Mouse (Mus musculus) olfactory bulb, adult 2 months (tissue): ENCODE measurements around the gene Wipf3. TPM values are rescaled to one million over a fixed set of nuclear protein-coding genes. Genes with fewer than 3 reads are reported as not detected.
A peak's percentile ranks its signal among the peaks of the same experiment; 100 is the strongest.

Experiments
- H3K27ac ChIP-seq: fragments of 200-500 bp; 2 replicates; pipeline ENCODE4 v1.5.1; 2012; ENCODE audit warnings: low read depth, low read length; ENCODE audit not compliant: insufficient read depth
- H3K4me1 ChIP-seq: fragments of 200-500 bp; 2 replicates; pipeline ENCODE4 v1.6.1; 2012; ENCODE audit warnings: low read length; ENCODE audit not compliant: control insufficient read depth, insufficient read depth
- H3K4me3 ChIP-seq: fragments of 200-500 bp; 2 replicates; pipeline ENCODE4 v1.5.1; 2012; ENCODE audit warnings: mild to moderate bottlenecking, low read depth, low read length, moderate library complexity; ENCODE audit not compliant: insufficient read depth
- CTCF ChIP-seq: fragments of 200-500 bp; IDR thresholded peaks from 2 replicates; pipeline ENCODE4 v1.5.1; 2012; ENCODE audit warnings: low read depth, mild to moderate bottlenecking, low read length, moderate library complexity; ENCODE audit not compliant: insufficient read depth
- POLR2A ChIP-seq: fragments of 200-500 bp; IDR thresholded peaks from 2 replicates; pipeline ENCODE4 v1.6.1; 2012; ENCODE audit warnings: mild to moderate bottlenecking, low read depth, low read length, moderate library complexity; ENCODE audit not compliant: insufficient read depth
- WGBS: fragments of 180-500 bp; shearing (Covaris S2); methylation state at CpG from one replicate; pipeline ENCODE4 v1.1.7; 2018; 5-methylcytosine and 5-hydroxymethylcytosine counted together
- polyA plus RNA-seq: library from polyadenylated mRNA; stranded (reverse); fragments of >200 nt; gene quantifications from 2 replicates; pipeline ENCODE4 v1.2.4, GENCODE M21; 2012; ENCODE audit warnings: low replicate concordance; ENCODE audit not compliant: missing spikeins, insufficient read depth, insufficient read length

The Wipf3 gene
- polyA plus RNA-seq, 1 experiment = not detected

GRCm38 (mm10) chr6:54393886-54394285 lies 35.5 kb upstream of the Wipf3 start:
- Histone ChIP-seq H3K4me1 (peaks cover 10% of the 10 kb centered on the region), H3K4me3 (no peak overlapping the region), H3K27ac (peak overlapping the region; percentile 92)
- WGBS = 51% methylated on average over 6 of the region's 6 CpGs
- TF ChIP-seq CTCF (no peak), POLR2A (no peak)

- Histone ChIP-seq H3K4me3 (no peak overlapping the region), H3K27ac (no peak overlapping the region), H3K4me1 (0 out of 2 replicates have a peak, but pooled peaks cover 2% of the 10 kb centered on the region)
- 38% methylated on average over 11 of the region's 11 CpGs for WGBS
- no peak for TF ChIP-seq CTCF
- no peak for TF ChIP-seq POLR2A
Observed at GRCm38 (mm10) chr6:54399194-54399923, 30.0 kb upstream of the Wipf3 start.

- TF ChIP-seq CTCF (no peak), POLR2A (no peak)
- Histone ChIP-seq H3K4me3 (no peak overlapping the region), H3K27ac (no peak overlapping the region), H3K4me1 (0 out of 2 replicates have a peak, but pooled peaks cover 2% of the 10 kb centered on the region)
- 47% methylated on average over 2 of the region's 2 CpGs for WGBS
Observed at GRCm38 (mm10) chr6:54401503-54401902, 27.9 kb upstream of the Wipf3 start.

- TF ChIP-seq CTCF (no peak), POLR2A (no peak)
- Histone ChIP-seq H3K4me1 (no peaks in the 10 kb centered on the region), H3K4me3 (no peak overlapping the region), H3K27ac (no peak overlapping the region)
- WGBS = 68% methylated on average over 2 of the region's 2 CpGs
Observed at GRCm38 (mm10) chr6:54404916-54405315, 24.5 kb upstream of the Wipf3 start.

GRCm38 (mm10) chr6:54406116-54406515 lies 23.3 kb upstream of the Wipf3 start:
- WGBS = 83% methylated on average over 5 of the region's 5 CpGs

GRCm38 (mm10) chr6:54409271-54409670 lies 20.1 kb upstream of the Wipf3 start:
- TF ChIP-seq POLR2A (no peak), CTCF (no peak)
- Histone ChIP-seq H3K4me3 (no peak overlapping the region), H3K27ac (no peak overlapping the region), H3K4me1 (no peaks in the 10 kb centered on the region)
- WGBS = 67% methylated on average over 6 of the region's 6 CpGs

More at GRCm38 (mm10) chr6:54406116-54406515, 23.3 kb upstream of the Wipf3 start:
- TF ChIP-seq CTCF (no peak), POLR2A (no peak)
- Histone ChIP-seq H3K27ac (no peak overlapping the region), H3K4me1 (no peaks in the 10 kb centered on the region), H3K4me3 (no peak overlapping the region)

GRCm38 (mm10) chr6:54410451-54410850 lies 19.0 kb upstream of the Wipf3 start:
- H3K4me3 ChIP-seq = no peak overlapping the region
- no peak overlapping the region for H3K27ac ChIP-seq
- no peak for TF ChIP-seq POLR2A
- 90% methylated on average over 4 of the region's 4 CpGs for WGBS
- H3K4me1 ChIP-seq = no peaks in the 10 kb centered on the region

GRCm38 (mm10) chr6:54411591-54411990 lies 17.8 kb upstream of the Wipf3 start:
- TF ChIP-seq POLR2A (no peak), CTCF (no peak)
- Histone ChIP-seq H3K4me3 (no peak overlapping the region), H3K4me1 (no peaks in the 10 kb centered on the region), H3K27ac (no peak overlapping the region)
- 68% methylated on average over 8 of the region's 8 CpGs for WGBS

GRCm38 (mm10) chr6:54412879-54413278 lies 16.5 kb upstream of the Wipf3 start:
- Histone ChIP-seq H3K27ac (no peak overlapping the region), H3K4me3 (no peak overlapping the region), H3K4me1 (no peaks in the 10 kb centered on the region)
- WGBS = 91% methylated on average over 7 of the region's 7 CpGs
- TF ChIP-seq CTCF (no peak), POLR2A (no peak)
